Mouse (Mus musculus) liver, embryonic 16.5 days (tissue): ENCODE measurements around the gene Cuedc1. TPM values are rescaled to one million over a fixed set of nuclear protein-coding genes. Genes with fewer than 3 reads are reported as not detected.

Experiments used
- ATAC-seq: fragments of 200-750 bp; cut with Nextera tagmentation; 2 replicates; pipeline ENCODE4 v1.8.0; 2017; ENCODE audit warnings: low read depth, mild to moderate bottlenecking, moderate number of reproducible peaks, moderate library complexity
- H3K27ac ChIP-seq: fragments of 300-500 bp; sonication (generic); 2 replicates; pipeline ENCODE4 v1.5.1; 2014; ENCODE audit warnings: mild to moderate bottlenecking, low read length
- H3K27me3 ChIP-seq: fragments of 300-500 bp; sonication (generic); 2 replicates; pipeline ENCODE4 v1.6.1; 2014; ENCODE audit warnings: low read depth, low read length, mixed read lengths; ENCODE audit not compliant: control insufficient read depth, insufficient read depth
- H3K36me3 ChIP-seq: fragments of 300-500 bp; sonication (generic); 2 replicates; pipeline ENCODE4 v1.6.1; 2014; ENCODE audit warnings: mild to moderate bottlenecking; ENCODE audit not compliant: control insufficient read depth, insufficient read depth
- H3K4me1 ChIP-seq: fragments of 300-500 bp; sonication (generic); 2 replicates; pipeline ENCODE4 v1.6.1; 2014; ENCODE audit warnings: low read depth, low read length, mixed read lengths; ENCODE audit not compliant: control insufficient read depth
- H3K4me2 ChIP-seq: fragments of 300-500 bp; sonication (generic); 2 replicates; pipeline ENCODE4 v1.6.1; 2014; ENCODE audit warnings: low read depth, low read length, mixed read lengths
- H3K4me3 ChIP-seq: fragments of 300-500 bp; sonication (generic); 2 replicates; pipeline ENCODE4 v1.5.1; 2014; ENCODE audit warnings: low read depth, mild to moderate bottlenecking, low read length
- H3K9ac ChIP-seq: fragments of 300-500 bp; sonication (generic); 2 replicates; pipeline ENCODE4 v1.6.1; 2014; ENCODE audit warnings: low read depth, low read length
- H3K9me3 ChIP-seq: fragments of 300-500 bp; sonication (generic); replicated peaks from 2 replicates; pipeline ENCODE4 v1.6.1; 2016; ENCODE audit warnings: low read length; ENCODE audit not compliant: control insufficient read depth
- WGBS: fragments of 180-500 bp; shearing (Covaris S2); extraction: QIAGEN DNeasy Blood & Tissue Kit; methylation state at CpG from one replicate; pipeline ENCODE4 v1.1.7; 2014; ENCODE audit not compliant: insufficient replicate concordance; 5-methylcytosine and 5-hydroxymethylcytosine counted together
- polyA plus RNA-seq: library from polyadenylated mRNA; unstranded; fragments of >200 nt; fragmentation: Nextera tagmentation; extraction: Ambion mirVana; gene quantifications from 2 replicates; pipeline ENCODE4 v1.2.1, GENCODE M21; 2015

Cuedc1 gene
- polyA plus RNA-seq, 1 experiment from 2014 or later = 0.57 TPM

- Histone ChIP-seq H3K27ac (no peak overlapping the region), H3K4me3 (no peak overlapping the region), H3K9ac (no peak overlapping the region), H3K36me3 (no peaks in the 10 kb centered on the region), H3K9me3 (no peaks in the 10 kb centered on the region), H3K4me1 (no peaks in the 10 kb centered on the region), H3K4me2 (no peak overlapping the region), H3K27me3 (no peaks in the 10 kb centered on the region)
- WGBS = 49% methylated on average over 5 of the region's 5 CpGs
- no peak for ATAC-seq
Measured at GRCm38 (mm10) chr11:88122545-88122944, 24.7 kb downstream of the Cuedc1 start.

DNA sequence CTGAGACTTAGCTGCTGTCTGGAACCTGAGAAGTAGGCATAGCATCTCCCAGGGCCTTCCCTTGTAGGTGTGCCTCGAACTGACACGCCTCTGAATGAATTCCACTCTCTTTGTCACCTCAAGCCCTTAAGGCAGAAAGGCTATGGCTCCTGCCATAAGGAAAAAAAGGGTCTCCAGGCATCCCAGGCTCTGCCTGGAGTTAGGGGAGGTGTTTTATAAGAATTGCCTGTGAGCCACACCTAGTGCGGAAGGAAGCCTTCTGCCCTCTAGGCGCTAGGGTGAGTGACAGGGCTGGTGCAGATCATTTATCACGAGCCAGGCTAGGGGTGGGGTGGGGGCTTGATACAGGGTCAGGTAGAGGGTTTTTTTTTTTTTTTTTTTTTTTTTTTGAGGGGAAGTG lies 25.2 kb downstream of the Cuedc1 start:
- Histone ChIP-seq H3K9me3 (no peaks in the 10 kb centered on the region), H3K36me3 (no peaks in the 10 kb centered on the region), H3K27me3 (no peaks in the 10 kb centered on the region), H3K4me1 (no peaks in the 10 kb centered on the region), H3K4me3 (no peak overlapping the region), H3K9ac (no peak overlapping the region), H3K27ac (no peak overlapping the region), H3K4me2 (no peak overlapping the region)
- no peak for ATAC-seq
- WGBS = 40% methylated on average over 5 of the region's 5 CpGs

DNA sequence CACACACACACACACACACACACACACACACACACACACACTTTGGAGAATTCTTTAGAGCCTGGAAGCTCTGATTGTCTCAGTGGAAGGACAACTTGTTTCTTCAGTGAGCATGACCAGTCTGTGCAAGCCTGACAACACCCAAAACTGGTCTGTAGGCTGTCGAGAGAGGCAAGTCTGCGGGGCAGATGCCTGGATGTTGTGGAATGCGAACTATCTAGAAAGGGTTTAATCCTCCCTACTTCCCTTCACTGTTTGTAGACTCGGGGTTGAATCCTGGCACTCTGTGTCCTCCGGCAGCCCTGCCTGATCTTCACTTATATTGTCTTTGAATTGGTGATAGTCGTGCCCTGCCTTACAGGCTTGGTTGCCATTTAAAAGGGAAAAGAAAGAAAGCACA lies 25.9 kb downstream of the Cuedc1 start:
- WGBS = 46% methylated on average over 6 of the region's 6 CpGs
- H3K4me3 ChIP-seq = no peak overlapping the region
- H3K4me2 ChIP-seq = no peak overlapping the region
- no peak overlapping the region for H3K9ac ChIP-seq
- no peaks in the 10 kb centered on the region for H3K4me1 ChIP-seq
- ATAC-seq = no peak
- no peaks in the 10 kb centered on the region for H3K27me3 ChIP-seq
- H3K27ac ChIP-seq = no peak overlapping the region
- no peaks in the 10 kb centered on the region for H3K36me3 ChIP-seq
- no peaks in the 10 kb centered on the region for H3K9me3 ChIP-seq

DNA sequence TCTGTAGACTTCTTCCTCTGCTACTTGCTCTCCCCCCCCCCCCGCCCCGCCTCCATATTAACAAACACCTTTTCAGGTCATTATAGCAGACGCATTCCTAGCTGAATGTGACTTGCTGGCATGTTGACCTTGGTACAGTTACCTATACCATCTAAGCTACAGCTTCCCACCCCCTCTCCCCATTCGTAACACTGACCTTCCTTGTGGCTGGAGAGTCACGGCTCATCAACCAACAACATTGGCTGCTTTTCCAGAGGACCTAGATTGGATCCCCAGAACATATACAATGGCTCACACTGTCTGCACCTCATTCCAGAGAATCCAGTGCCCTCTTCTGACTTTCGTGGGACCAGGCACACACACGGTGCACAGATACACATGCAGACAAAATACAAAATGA lies 27.6 kb downstream of the Cuedc1 start:
- H3K27me3 ChIP-seq = no peaks in the 10 kb centered on the region
- ATAC-seq = no peak
- H3K9ac ChIP-seq = no peak overlapping the region
- H3K4me3 ChIP-seq = no peak overlapping the region
- H3K27ac ChIP-seq = no peak overlapping the region
- no peaks in the 10 kb centered on the region for H3K36me3 ChIP-seq
- no peaks in the 10 kb centered on the region for H3K9me3 ChIP-seq
- H3K4me2 ChIP-seq = no peak overlapping the region
- no peaks in the 10 kb centered on the region for H3K4me1 ChIP-seq
- WGBS = 64% methylated on average over 6 of the region's 7 CpGs

- Histone ChIP-seq H3K4me1 (no peaks in the 10 kb centered on the region), H3K4me3 (no peak overlapping the region), H3K36me3 (no peaks in the 10 kb centered on the region), H3K27ac (no peak overlapping the region), H3K9ac (no peak overlapping the region), H3K9me3 (no peaks in the 10 kb centered on the region), H3K27me3 (no peaks in the 10 kb centered on the region), H3K4me2 (no peak overlapping the region)
- no peak for ATAC-seq
- 39% methylated on average over 5 of the region's 5 CpGs for WGBS
Measured at GRCm38 (mm10) chr11:88126306-88126793, 28.5 kb downstream of the Cuedc1 start.

DNA sequence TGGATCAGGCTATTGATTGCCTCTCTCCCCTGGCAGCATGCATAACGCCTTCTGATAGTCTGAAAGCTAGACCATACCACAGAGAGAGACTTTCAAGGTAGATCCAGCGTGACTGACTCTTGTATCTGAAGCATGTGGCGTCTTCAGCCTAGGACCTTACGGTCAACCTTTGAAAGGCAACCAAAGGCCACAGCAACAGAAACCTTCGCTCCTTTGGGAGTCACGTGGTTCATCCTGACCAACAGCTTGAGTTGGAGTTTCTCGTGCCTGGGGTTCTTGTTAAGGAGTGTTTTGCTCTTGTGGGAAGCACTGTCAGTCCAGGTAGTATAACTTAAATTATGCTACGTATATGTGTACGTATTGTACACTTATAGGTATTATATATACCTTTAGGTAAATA lies 30.6 kb downstream of the Cuedc1 start:
- Histone ChIP-seq H3K9me3 (no peaks in the 10 kb centered on the region), H3K27ac (no peak overlapping the region), H3K9ac (no peak overlapping the region), H3K4me3 (no peak overlapping the region), H3K4me2 (no peak overlapping the region), H3K36me3 (no peaks in the 10 kb centered on the region), H3K27me3 (no peaks in the 10 kb centered on the region), H3K4me1 (no peaks in the 10 kb centered on the region; the same call in 1 of the 2 replicates)
- 69% methylated on average over 9 of the region's 9 CpGs for WGBS
- ATAC-seq = no peak

DNA sequence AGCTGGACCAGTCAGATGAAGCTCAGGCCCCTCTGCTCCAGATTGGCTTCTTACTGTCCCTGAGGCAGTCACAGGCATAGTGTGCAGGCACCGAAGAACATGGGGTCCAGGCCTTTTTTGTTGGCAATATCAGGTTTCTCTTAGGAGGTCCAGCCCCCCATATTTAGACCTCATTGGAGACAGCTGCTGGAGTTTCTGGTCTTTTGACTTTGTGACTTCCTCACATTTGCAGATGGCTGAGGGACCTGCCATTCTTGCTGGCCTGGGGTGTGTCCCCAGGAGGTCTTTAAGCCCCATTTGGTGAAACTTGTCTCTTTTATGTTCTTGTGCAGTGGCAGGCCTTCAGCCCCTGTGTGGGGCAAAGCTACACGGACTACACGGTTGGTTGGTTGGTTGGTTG lies 31.4 kb downstream of the Cuedc1 start:
- Histone ChIP-seq H3K9me3 (no peaks in the 10 kb centered on the region), H3K4me1 (no peaks in the 10 kb centered on the region; the same call in 1 of the 2 replicates), H3K4me2 (no peak overlapping the region), H3K27ac (no peak overlapping the region), H3K36me3 (no peaks in the 10 kb centered on the region), H3K4me3 (no peak overlapping the region), H3K9ac (no peak overlapping the region), H3K27me3 (no peaks in the 10 kb centered on the region)
- ATAC-seq = no peak
- 65% methylated on average over 3 of the region's 3 CpGs for WGBS

DNA sequence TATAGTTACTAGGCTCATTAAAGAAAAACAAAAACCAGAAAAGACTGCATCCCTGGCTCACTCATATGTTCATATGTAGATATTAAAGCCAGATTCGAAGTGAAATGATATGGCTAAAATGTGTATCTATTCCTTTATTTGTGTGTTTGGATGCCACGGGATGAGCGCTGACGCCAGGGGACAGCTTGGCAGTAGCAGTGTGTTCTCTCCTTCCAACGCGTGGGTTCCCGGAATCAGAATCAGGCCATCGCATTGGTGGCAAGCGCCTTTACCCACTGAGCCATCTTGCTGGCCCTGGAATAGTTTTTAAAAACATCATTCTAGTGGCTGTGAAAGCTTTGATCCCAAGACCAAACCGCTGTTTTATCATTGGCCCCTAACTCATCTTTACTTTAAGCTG lies 32.1 kb downstream of the Cuedc1 start:
- no peaks in the 10 kb centered on the region for H3K36me3 ChIP-seq
- 83% methylated on average over 10 of the region's 10 CpGs for WGBS
- no peak for ATAC-seq
- no peak overlapping the region for H3K4me2 ChIP-seq
- H3K4me1 ChIP-seq = no peaks in the 10 kb centered on the region; the same call in 1 of the 2 replicates
- H3K27ac ChIP-seq = no peak overlapping the region
- H3K4me3 ChIP-seq = no peak overlapping the region
- no peaks in the 10 kb centered on the region for H3K9me3 ChIP-seq
- H3K9ac ChIP-seq = no peak overlapping the region
- no peaks in the 10 kb centered on the region for H3K27me3 ChIP-seq

- Histone ChIP-seq H3K9me3 (no peaks in the 10 kb centered on the region), H3K4me3 (no peak overlapping the region), H3K4me2 (0 out of 2 replicates have a peak overlapping the region, but pooled peaks have one; percentile 17), H3K27ac (no peak overlapping the region), H3K9ac (no peak overlapping the region), H3K4me1 (no peaks in the 10 kb centered on the region; the same call in 1 of the 2 replicates), H3K27me3 (no peaks in the 10 kb centered on the region), H3K36me3 (no peaks in the 10 kb centered on the region)
- WGBS = 9% methylated on average over 8 of the region's 8 CpGs
- ATAC-seq = no peak
Measured at GRCm38 (mm10) chr11:88131847-88132246, 34.0 kb downstream of the Cuedc1 start.
